Mouse (Mus musculus): Measurements from ENCODE around the gene Ate1. TPM values are rescaled to one million over a fixed set of nuclear protein-coding genes. Genes with fewer than 3 reads are reported as not detected.
"Not testable (repeated sequence)": the region's sequence is repeated elsewhere in the genome, so short reads cannot be mapped to it uniquely, and the experiment has no call there.

The Ate1 gene
- polyA plus RNA-seq, 1 experiment, result 2.4 TPM

- no peaks in the 10 kb centered on the region for H3K27me3 ChIP-seq (replicated peaks)
- no peak overlapping the region for H3K4me3 ChIP-seq (replicated peaks)
- TF ChIP-seq FLI1 (IDR thresholded peaks at IDR 0.05; ENCODE audit: low read length) (no peak), GATA1 (IDR thresholded peaks at IDR 0.05; ENCODE audit: borderline replicate concordance, low read length) (no peak)
- peaks cover 14% of the 10 kb centered on the region for H3K4me1 ChIP-seq
- no peaks in the 10 kb centered on the region for H3K9me3 ChIP-seq
- H3K36me3 ChIP-seq (replicated peaks; ENCODE audit: low read length), result peaks cover 14% of the 10 kb centered on the region
Measured at GRCm38 (mm10) chr7:130432141-130432540, 88.0 kb downstream of the Ate1 start.

- Histone ChIP-seq H3K27me3 (replicated peaks) (no peaks in the 10 kb centered on the region), H3K36me3 (replicated peaks; ENCODE audit: low read length) (peaks cover 20% of the 10 kb centered on the region), H3K4me1 (peaks cover 9% of the 10 kb centered on the region), H3K9me3 (no peaks in the 10 kb centered on the region), H3K4me3 (replicated peaks) (no peak overlapping the region)
- TF ChIP-seq FLI1 (IDR thresholded peaks at IDR 0.05; ENCODE audit: low read length) (no peak), GATA1 (IDR thresholded peaks at IDR 0.05; ENCODE audit: borderline replicate concordance, low read length) (no peak)
Measured at GRCm38 (mm10) chr7:130426586-130426985, 93.6 kb downstream of the Ate1 start.

GRCm38 (mm10) chr7:130425991-130426390 lies 94.2 kb downstream of the Ate1 start:
- no peaks in the 10 kb centered on the region for H3K27me3 ChIP-seq (replicated peaks)
- H3K4me3 ChIP-seq (replicated peaks), result no peak overlapping the region
- H3K36me3 ChIP-seq (replicated peaks; ENCODE audit: low read length), result peaks cover 23% of the 10 kb centered on the region
- TF ChIP-seq GATA1 (IDR thresholded peaks at IDR 0.05; ENCODE audit: borderline replicate concordance, low read length) (no peak), FLI1 (IDR thresholded peaks at IDR 0.05; ENCODE audit: low read length) (no peak)
- peaks cover 4% of the 10 kb centered on the region for H3K4me1 ChIP-seq
- no peaks in the 10 kb centered on the region for H3K9me3 ChIP-seq

GRCm38 (mm10) chr7:130419961-130420360 lies 100.2 kb downstream of the Ate1 start:
- TF ChIP-seq GATA1 (IDR thresholded peaks at IDR 0.05; ENCODE audit: borderline replicate concordance, low read length) (no peak), FLI1 (IDR thresholded peaks at IDR 0.05; ENCODE audit: low read length) (no peak)
- Histone ChIP-seq H3K36me3 (replicated peaks; ENCODE audit: low read length) (peaks cover 37% of the 10 kb centered on the region), H3K4me1 (peaks cover 10% of the 10 kb centered on the region), H3K9me3 (no peaks in the 10 kb centered on the region), H3K27me3 (replicated peaks) (no peaks in the 10 kb centered on the region), H3K4me3 (replicated peaks) (no peak overlapping the region)

DNA sequence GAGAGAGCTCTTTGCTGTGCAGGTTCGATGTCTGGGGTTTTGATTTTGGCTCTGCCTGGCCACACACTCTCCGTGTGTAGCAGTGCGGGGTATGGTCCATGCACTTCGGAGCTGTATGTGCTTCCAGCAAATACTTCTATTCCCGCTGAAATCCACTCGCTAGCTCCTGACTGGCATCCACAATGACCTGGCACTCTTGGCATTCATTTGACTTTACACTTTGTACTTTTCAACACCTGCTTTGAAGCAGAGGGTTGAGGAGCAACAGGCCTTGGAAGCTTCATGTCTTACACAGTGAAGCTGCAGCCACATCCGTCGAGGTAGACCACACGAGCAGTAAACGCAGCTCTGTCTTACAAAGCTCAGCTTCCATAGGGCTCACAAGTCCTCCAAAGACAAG lies 112.5 kb downstream of the Ate1 start:
- Histone ChIP-seq H3K27me3 (replicated peaks) (no peaks in the 10 kb centered on the region), H3K4me1 (no peaks in the 10 kb centered on the region), H3K36me3 (replicated peaks; ENCODE audit: low read length) (peaks cover 15% of the 10 kb centered on the region), H3K9me3 (no peaks in the 10 kb centered on the region), H3K4me3 (replicated peaks) (no peak overlapping the region)
- TF ChIP-seq GATA1 (IDR thresholded peaks at IDR 0.05; ENCODE audit: borderline replicate concordance, low read length) (no peak), FLI1 (IDR thresholded peaks at IDR 0.05; ENCODE audit: low read length) (no peak)

DNA sequence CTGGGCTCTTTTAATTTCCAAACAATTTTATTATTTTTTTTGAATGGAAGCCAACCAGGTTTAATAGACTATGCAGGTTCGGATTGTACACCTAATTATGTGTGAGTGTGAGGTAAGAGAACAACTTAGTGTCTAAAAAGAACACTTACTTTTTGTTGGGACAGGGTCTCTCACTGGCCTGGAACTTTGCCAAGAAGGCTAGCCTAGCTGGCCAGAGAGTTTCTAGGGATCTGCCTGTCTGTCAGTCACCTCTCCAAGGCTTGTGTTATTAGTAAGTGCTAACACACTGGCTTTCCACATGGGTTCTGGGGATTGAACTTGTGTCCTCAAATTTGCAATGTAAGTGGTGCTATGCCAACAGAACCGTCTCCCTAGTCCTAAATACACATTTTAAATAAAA lies 116.8 kb downstream of the Ate1 start:
- Histone ChIP-seq H3K4me1 (no peaks in the 10 kb centered on the region), H3K9me3 (no peaks in the 10 kb centered on the region), H3K4me3 (replicated peaks) (no peak overlapping the region), H3K27me3 (replicated peaks) (no peaks in the 10 kb centered on the region), H3K36me3 (replicated peaks; ENCODE audit: low read length) (peaks cover 32% of the 10 kb centered on the region)
- TF ChIP-seq FLI1 (IDR thresholded peaks at IDR 0.05; ENCODE audit: low read length) (no peak), GATA1 (IDR thresholded peaks at IDR 0.05; ENCODE audit: borderline replicate concordance, low read length) (no peak)

DNA sequence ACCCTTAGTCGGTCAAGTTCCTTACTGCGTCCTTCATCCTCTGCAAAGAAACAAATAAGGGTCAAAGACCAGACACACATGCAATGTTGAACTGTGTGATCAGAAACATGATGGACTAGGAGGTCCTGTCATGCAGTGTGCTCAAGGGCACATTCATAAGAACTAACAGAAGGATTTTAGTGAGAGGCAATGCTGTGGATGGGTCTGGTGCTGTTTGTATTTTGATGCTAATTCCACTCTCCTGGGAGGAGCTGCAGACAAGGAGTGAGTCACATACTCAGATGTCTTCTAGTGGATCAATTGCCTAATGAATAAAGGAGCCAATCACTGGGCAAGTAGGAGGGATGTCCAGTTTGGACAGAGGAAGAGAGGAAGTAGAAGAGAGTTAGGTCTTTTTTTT lies 125.5 kb downstream of the Ate1 start:
- Histone ChIP-seq H3K36me3 (replicated peaks; ENCODE audit: low read length) (peaks cover 65% of the 10 kb centered on the region), H3K4me3 (replicated peaks) (no peak overlapping the region), H3K9me3 (no peaks in the 10 kb centered on the region), H3K27me3 (replicated peaks) (no peaks in the 10 kb centered on the region), H3K4me1 (no peaks in the 10 kb centered on the region)
- no peak for TF ChIP-seq GATA1 (IDR thresholded peaks at IDR 0.05; ENCODE audit: borderline replicate concordance, low read length)
- TF ChIP-seq FLI1 (IDR thresholded peaks at IDR 0.05; ENCODE audit: low read length), result no peak

DNA sequence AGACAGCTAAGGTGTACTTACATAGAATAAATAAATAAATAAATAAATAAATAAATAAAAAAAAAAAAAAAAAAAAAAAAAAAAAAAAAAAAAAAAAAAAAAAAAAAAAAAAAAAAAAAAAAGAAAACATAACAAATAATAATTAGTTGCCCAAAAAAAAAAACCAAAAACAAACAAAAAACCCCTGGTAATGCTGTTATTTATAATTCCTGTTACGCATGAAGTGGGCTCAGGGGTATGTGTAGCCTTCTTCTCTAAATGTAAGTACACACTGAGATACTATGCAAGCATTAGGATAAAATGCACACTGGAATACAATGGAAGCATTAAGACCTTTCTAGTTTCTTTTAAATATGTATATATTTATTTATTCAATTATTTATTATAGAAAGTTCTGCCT lies 130.1 kb downstream of the Ate1 start:
- H3K4me1 ChIP-seq; H3K27me3 ChIP-seq (replicated peaks); H3K4me3 ChIP-seq (replicated peaks); H3K9me3 ChIP-seq: not testable (repeated sequence)
- peaks cover 65% of the 10 kb centered on the region for H3K36me3 ChIP-seq (replicated peaks; ENCODE audit: low read length)

DNA sequence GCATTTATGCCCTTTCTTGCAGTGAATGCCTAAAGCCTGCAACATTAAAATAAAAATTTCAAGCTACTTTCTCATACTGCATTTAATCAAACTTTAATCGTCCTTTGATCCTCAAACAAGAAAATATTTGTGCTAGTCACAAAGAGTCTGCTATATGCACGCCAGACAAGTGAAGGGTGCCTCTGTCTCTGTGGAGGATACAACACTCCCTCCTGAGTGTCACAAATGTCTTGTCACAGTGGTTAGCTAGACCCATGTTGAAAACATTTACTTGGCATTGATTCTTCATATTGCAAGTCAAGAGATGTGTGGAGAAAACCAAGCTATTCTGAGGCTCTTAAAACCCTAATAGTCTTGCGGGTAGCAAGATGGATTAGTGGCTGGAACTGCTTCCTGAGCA lies 133.9 kb downstream of the Ate1 start:
- H3K9me3 ChIP-seq, result peaks cover 6% of the 10 kb centered on the region; the same call in 1 of the 2 replicates
- H3K4me1 ChIP-seq, result peaks cover 8% of the 10 kb centered on the region; the same call in 1 of the 2 replicates
- peaks cover 31% of the 10 kb centered on the region for H3K36me3 ChIP-seq (replicated peaks; ENCODE audit: low read length)
- no peaks in the 10 kb centered on the region for H3K27me3 ChIP-seq (replicated peaks)
- TF ChIP-seq GATA1 (IDR thresholded peaks at IDR 0.05; ENCODE audit: borderline replicate concordance, low read length) (no peak), FLI1 (IDR thresholded peaks at IDR 0.05; ENCODE audit: low read length) (no peak)
- H3K4me3 ChIP-seq (replicated peaks), result no peak overlapping the region

DNA sequence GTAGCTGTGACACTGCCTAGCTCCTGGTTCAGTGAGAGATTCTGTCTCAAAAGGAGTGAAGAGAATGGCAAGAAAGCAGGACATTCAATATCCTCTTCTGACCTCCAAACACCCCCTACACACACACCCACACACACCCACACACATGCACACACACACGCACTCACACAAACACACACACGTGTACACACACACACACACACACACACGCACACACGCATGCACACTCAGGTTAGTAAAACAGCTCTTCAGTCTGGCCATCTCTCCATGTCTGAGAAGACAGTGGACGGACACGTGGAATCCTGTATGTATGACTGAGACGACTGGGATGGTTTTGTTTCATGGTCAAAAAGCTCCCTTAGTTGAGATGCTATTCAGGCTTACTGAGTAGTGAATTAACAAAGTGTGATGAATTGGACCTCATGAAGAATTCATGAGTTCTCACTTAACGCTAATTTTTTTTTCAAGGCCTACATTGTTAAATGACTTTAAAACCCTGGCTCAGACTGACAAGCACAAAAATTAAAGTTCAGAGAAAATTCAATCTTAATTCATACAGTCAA lies 134.4 kb downstream of the Ate1 start:
- TF ChIP-seq FLI1 (IDR thresholded peaks at IDR 0.05; ENCODE audit: low read length) (no peak), GATA1 (IDR thresholded peaks at IDR 0.05; ENCODE audit: borderline replicate concordance, low read length) (no peak)
- peaks cover 6% of the 10 kb centered on the region; the same call in 1 of the 2 replicates for H3K9me3 ChIP-seq

DNA sequence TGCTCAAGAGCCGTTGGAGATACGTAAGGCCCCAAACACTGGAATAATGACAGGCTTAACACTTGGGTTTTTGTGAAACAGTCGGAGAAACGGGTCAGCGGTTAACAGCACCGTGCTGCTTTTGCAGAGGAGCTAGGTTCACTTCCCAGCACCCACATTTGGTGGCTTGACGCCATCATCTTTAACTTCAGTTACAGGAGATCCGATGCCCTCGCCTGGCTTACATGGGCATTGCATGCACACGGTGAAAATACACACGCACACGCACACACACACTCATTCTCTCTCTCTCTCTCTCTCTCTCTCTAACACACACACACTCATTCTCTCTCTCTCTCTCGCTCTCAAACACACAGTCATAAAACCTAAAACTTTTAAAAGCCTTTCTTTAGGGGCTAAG lies 138.0 kb downstream of the Ate1 start:
- Histone ChIP-seq H3K4me1 (peaks cover 8% of the 10 kb centered on the region; the same call in 1 of the 2 replicates), H3K4me3 (replicated peaks) (no peak overlapping the region), H3K27me3 (replicated peaks) (no peaks in the 10 kb centered on the region), H3K9me3 (peaks cover 6% of the 10 kb centered on the region; the same call in 1 of the 2 replicates), H3K36me3 (replicated peaks; ENCODE audit: low read length) (peaks cover 4% of the 10 kb centered on the region)
- TF ChIP-seq FLI1 (IDR thresholded peaks at IDR 0.05; ENCODE audit: low read length) (no peak), GATA1 (IDR thresholded peaks at IDR 0.05; ENCODE audit: borderline replicate concordance, low read length) (no peak)

More for the DNA sequence above, 134.4 kb downstream of the Ate1 start:
- H3K27me3 ChIP-seq (replicated peaks), result no peaks in the 10 kb centered on the region
- H3K4me3 ChIP-seq (replicated peaks), result no peak overlapping the region
- H3K4me1 ChIP-seq, result peaks cover 8% of the 10 kb centered on the region; the same call in 1 of the 2 replicates
- peaks cover 26% of the 10 kb centered on the region for H3K36me3 ChIP-seq (replicated peaks; ENCODE audit: low read length)

Data from megakaryocyte, embryonic 14.5 days (primary cell).